Mouse (Mus musculus): ENCODE data around the gene Rps29. TPM values are rescaled to one million over a fixed set of nuclear protein-coding genes. Genes with fewer than 3 reads are reported as not detected.

Gene Rps29
- total RNA-seq, 1 experiment from 2014 or later = 2,901 TPM

DNA sequence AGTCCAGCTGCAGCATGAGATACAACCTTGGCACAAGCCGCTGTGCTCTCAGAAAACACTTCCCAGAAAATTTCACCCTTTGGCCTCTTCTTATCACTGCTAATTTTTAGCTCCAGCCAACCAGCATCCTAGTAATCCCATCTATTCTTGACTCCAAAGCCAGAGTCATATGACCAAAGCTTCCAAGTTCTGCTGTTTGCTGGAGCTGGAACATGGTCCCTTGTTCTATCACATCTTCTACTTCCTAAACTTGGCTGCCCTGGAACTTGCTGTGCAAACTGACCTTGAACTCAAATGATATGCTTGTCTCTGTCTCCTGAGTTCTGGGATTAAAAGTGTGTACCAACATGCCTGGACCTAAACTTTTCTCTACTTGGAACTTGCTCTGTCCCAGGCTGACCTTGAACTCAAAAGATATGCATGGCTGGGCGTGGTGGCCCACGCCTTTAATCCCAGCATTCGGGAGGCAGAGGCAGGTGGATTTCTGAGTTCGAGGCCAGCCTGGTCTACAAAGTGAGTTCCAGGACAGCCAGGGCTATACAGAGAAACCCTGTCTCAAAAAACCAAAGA is 11.7 kb downstream of the Rps29 start:
- no peak for ATAC-seq (replicated peaks; ENCODE audit: insufficient number of reproducible peaks, low FRiP score, low TSS enrichment, poor library complexity, severe bottlenecking)

DNA sequence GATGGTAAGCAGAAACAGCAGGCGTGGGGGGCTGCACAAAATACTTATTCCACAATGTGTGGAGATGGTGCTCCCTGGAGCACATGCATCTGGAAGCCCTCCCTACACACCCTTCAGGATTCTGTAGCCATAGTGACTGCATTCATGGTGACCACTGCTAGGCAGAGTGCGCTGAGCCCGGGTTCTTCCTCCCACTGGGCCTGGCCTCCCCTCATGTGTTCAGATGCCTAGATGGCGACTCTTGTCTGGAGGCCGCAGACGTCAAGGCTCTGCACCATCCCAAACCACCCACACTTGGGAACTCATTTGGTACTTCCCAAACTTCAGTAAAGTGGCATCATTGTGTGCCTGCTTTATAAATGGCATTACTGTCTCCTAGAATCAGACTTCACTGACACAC is 15.5 kb downstream of the Rps29 start:
- ATAC-seq (replicated peaks; ENCODE audit: insufficient number of reproducible peaks, low FRiP score, low TSS enrichment, poor library complexity, severe bottlenecking) = peak; percentile 27; the same call in 1 of the 2 replicates

DNA sequence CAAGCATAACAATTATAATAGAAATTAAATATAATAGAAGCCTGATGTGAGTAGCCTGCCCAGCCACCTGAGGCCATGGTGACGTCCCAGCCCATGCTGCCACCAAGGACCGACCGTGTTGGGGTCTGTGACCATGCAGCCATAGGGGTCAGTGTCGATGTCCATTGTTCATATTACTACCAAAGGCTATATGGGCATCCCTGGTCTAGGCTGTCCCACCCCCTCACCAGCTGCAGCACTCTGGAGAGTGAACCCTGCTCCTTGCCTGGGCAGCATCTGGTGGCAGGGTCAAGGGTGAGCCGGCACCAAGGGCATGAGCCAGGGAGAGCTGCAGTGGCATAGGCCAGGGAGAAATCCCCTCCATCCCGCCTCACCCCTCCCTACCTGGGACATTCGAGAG is 19.1 kb downstream of the Rps29 start:
- ATAC-seq (replicated peaks; ENCODE audit: insufficient number of reproducible peaks, low FRiP score, low TSS enrichment, poor library complexity, severe bottlenecking) = no peak; the same call in 1 of the 2 replicates

DNA sequence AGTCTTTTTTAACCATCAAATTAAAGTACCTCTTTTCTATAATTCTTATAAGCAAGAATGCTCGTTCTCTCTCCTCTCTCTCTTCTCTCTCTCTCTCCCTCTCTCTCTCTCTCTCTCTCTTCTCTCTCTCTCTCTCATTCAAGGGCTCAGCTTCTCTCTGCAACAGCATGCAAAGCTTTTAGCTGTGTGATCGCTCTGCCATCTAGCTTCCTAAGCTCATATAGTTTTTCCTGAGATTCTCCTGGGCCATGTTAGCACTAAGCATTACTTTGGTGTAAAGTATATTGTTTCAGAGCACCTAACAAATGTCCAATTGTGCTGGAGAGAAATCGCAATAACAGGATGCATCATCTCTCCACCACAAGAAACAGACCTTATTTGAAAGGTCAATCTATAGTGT is 19.8 kb downstream of the Rps29 start:
- no peak for ATAC-seq (replicated peaks; ENCODE audit: insufficient number of reproducible peaks, low FRiP score, low TSS enrichment, poor library complexity, severe bottlenecking)

DNA sequence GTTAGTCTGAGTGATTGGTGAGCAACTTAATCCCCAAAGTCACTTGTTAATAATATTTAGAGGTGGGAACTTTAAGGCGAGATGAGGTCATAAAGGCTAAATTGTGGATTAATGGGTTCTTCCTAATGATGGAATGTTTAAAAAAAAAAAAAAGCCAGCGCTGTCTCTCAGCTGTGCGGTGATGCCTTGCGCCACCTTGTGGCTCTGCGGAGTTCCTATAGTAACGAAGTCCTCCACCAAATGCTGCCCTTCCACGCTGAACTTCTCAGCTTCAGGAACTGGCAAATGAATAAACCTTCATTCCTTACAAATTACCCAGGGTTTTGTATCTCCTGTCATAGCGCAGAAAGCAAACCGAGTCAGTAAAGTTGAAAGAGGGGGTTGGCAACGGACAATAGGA is 27.0 kb downstream of the Rps29 start:
- no peak for ATAC-seq (replicated peaks; ENCODE audit: insufficient number of reproducible peaks, low FRiP score, low TSS enrichment, poor library complexity, severe bottlenecking)

DNA sequence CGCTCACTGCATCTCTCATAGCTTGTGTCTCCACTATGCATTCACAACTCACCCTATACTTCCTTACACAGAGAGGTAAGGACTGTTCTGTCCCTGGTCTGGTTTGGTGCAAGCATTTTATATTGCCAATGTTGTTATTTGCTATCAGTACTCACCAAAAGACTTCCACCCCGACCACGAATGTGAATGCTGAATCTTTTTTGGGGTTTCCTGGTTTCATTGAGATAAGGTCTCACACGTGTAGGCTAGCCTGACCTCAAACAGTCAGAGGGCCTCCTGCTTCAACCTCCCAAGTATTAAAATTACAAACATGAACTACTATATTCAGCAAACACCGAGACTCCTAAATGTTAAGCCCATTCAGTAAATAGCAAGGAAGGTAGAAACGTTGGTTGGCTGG is 27.7 kb downstream of the Rps29 start:
- no peak for ATAC-seq (replicated peaks; ENCODE audit: insufficient number of reproducible peaks, low FRiP score, low TSS enrichment, poor library complexity, severe bottlenecking)

DNA sequence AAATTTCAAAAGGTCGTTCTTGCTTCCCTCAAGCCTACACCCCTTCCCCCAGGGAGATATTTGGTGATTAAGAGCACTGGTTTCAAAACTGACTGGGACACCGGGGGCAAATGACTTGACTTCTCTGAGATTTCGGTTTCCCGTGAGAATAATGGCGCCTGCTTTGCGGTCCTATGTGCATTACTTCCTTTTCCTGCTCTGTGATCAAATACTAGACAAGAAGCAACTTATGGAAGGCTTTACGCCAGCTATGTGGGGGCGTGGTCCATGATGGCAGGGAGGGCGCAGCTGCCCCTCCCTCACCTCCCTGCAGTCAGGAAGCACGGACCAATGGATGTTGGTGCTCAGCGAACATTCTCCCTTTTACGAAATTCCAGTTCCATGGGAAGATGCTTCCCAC is 28.5 kb downstream of the Rps29 start:
- no peak for ATAC-seq (replicated peaks; ENCODE audit: insufficient number of reproducible peaks, low FRiP score, low TSS enrichment, poor library complexity, severe bottlenecking)

DNA sequence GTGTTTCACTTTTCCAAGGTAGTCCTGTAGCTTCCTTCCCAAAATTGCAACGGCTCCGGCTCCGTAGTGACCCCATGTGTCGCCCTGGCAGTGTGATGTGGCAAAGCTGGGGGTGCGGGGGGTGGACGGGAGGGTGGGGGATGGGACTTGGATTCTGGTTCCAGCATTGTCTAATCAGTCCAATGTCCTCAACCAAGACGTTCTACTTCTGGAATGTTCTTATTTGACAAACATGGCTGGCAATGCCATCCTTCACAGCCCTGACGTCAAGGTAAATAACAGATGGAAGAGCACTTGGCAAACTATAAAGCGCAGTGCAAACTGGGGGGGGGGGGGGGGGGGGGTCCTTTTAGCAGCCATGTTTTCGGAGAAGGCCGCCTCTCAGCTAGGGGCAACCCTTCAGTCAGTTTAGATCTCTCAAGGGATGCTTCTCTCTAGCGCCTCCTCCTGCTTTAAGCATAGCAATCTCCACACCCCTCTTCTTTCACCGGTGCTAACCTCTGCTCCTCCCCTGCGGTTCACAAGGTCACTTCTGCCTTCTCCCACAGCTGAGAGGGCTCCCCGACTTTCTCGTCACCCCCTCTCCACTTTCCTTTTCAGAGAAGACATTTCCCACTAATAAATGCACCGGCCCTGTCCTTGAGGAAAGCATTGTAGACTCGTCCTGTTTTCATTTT is 29.2 kb downstream of the Rps29 start:
- ATAC-seq (replicated peaks; ENCODE audit: insufficient number of reproducible peaks, low FRiP score, low TSS enrichment, poor library complexity, severe bottlenecking) = no peak

DNA sequence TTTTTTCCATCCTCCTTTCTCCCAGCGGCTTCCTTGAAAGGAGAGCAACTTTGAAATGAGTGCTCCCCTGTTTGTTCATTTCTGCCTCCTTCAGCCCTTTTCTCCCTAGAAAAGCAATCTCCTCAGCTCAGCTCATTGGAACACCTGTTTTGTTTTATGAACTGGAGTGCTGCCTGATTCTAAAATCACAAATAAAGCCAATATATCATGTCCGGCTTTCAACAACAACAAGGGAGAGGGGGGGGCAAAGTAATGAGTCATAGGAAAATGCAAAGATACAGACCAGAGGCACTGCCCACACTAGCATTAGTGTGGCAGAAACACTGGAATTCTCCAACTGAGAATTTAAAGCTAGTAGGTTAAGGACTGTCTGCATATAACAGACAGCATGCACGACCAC is 31.4 kb downstream of the Rps29 start:
- no peak for ATAC-seq (replicated peaks; ENCODE audit: insufficient number of reproducible peaks, low FRiP score, low TSS enrichment, poor library complexity, severe bottlenecking)

DNA sequence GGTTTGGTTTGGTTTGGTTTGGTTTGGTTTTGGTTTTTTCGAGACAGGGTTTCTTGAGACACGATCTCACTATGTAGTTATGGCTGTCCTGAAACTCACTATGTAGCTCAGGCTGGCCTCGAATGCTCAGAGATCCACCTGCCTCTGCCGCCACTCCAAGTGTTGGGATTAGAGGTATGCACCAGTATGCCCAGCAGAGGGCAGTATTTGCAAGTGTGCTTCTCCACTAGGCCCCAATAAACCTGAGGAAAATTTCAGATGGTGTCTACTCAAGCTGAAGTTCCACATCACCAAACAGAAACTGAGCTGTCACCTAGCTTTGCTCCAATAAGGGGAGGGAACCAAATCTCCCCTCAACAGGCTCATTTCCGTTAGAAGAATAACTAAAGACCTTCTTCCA is 31.8 kb downstream of the Rps29 start:
- ATAC-seq (replicated peaks; ENCODE audit: insufficient number of reproducible peaks, low FRiP score, low TSS enrichment, poor library complexity, severe bottlenecking) = 0 out of 2 replicates have a peak, but pooled peaks have one; percentile 74

DNA sequence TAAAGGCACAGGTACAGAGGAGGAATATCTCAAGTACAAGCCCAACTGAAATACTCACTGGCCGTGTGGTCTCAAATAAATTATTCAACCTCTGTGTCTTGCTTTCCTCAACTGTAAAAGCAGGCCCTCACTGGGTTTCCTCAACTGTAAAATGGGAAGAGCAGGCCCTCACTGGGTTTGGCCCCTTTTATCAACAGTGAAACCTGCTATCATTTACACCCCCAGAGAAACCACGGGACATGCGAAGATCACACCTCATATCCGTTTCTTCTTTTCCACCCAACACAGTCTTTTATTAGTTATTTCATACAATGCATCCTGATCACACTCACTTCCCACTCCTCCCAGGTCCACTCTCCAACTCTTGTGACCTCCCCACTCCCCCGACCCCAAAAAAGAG is 33.9 kb downstream of the Rps29 start:
- no peak for ATAC-seq (replicated peaks; ENCODE audit: insufficient number of reproducible peaks, low FRiP score, low TSS enrichment, poor library complexity, severe bottlenecking)

DNA sequence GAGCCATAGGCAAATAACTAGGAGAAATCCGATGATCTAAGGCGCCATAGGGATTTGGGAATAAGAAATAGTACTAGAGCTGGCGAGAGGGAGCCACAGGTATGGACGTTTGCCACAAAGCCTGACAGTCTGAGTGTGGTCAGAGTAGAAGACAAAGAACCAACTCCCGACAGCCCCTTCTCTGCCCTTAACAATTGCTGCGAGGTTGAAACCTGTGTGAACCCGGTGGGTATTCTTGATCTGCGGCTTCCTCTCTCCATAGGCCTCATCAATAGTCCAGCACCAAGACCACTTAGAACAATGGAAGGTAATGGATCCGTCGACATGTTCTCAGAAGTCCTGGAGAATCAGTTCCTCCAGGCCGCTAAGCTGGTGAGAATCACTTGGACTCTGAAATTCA is 36.2 kb downstream of the Rps29 start:
- peak; percentile 56; the same call in 1 of the 2 replicates for ATAC-seq (replicated peaks; ENCODE audit: insufficient number of reproducible peaks, low FRiP score, low TSS enrichment, poor library complexity, severe bottlenecking)

DNA sequence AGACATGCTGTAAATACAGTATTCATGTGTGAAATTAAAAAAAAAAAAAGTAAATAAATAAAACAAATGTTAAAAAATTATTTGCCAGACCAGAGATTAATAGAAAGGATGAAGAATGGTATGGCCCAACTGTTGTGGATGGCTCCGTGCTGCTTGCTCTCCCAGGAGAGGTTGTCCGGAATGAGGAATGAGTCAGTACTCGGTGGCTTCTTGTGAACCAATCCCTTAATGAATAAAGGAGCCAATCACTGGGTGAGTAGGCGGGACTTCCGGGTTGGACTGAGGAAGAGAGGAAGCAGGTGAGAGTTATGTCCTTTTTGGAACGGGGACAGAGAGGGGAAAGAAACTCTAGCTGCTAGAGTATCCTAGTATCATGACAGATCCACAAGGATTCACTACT is 39.1 kb downstream of the Rps29 start:
- no peak for ATAC-seq (replicated peaks; ENCODE audit: insufficient number of reproducible peaks, low FRiP score, low TSS enrichment, poor library complexity, severe bottlenecking)

Other genes with a start within 250 kb of the Rps29 start
- not detected in 3 replicates for gene Lrr1, start 9.6 kb upstream of the Rps29 start, total RNA-seq (2017)
- 578 to 776 TPM (median 649 TPM) in 3 replicates for gene Rpl36al, start 24.9 kb upstream of the Rps29 start, total RNA-seq (2017)
- gene Mgat2, start 25.0 kb upstream of the Rps29 start, total RNA-seq (2017) = 70.5 to 79.5 TPM (median 70.6 TPM) in 3 replicates
- 9.2 to 15.1 TPM (median 9.6 TPM) in 3 replicates for gene Gm49383, start 37.9 kb upstream of the Rps29 start, total RNA-seq (2017)
- gene Dnaaf2, start 39.2 kb upstream of the Rps29 start, total RNA-seq (2017) = 1.3 to 3.4 TPM (median 1.7 TPM) in 3 replicates
- gene Gm49384, start 45.1 kb upstream of the Rps29 start, total RNA-seq (2017) = 2.1 to 14.9 TPM (median 6.3 TPM) in 3 replicates
- 8.3 to 9.7 TPM (median 9.3 TPM) in 3 replicates for gene Pole2, start 69.0 kb upstream of the Rps29 start, total RNA-seq (2017)
- gene Klhdc1, start 82.0 kb upstream of the Rps29 start, total RNA-seq (2017) = 6.5 to 8.6 TPM (median 6.7 TPM) in 3 replicates
- 47.6 to 59.0 TPM (median 53.0 TPM) in 3 replicates for gene Klhdc2, start 137.5 kb upstream of the Rps29 start, total RNA-seq (2017)
- gene Nemf, start 198.0 kb upstream of the Rps29 start, total RNA-seq (2017) = 89.6 to 137 TPM (median 117 TPM) in 3 replicates
- 213 to 230 TPM (median 223 TPM) in 3 replicates for gene Arf6, start 213.0 kb upstream of the Rps29 start, total RNA-seq (2017)
- not detected in 3 replicates for gene Gm9887, start 213.3 kb upstream of the Rps29 start, total RNA-seq (2017)